Mouse (Mus musculus) telencephalon, adult 2 months (tissue): ENCODE data around the gene Hltf.

Source experiments
- DNase-seq: peaks from one replicate; pipeline ENCODE4 v3.0.0-alpha.2; 2011; ENCODE audit warnings: low read depth, low spot score

Hltf gene

DNA sequence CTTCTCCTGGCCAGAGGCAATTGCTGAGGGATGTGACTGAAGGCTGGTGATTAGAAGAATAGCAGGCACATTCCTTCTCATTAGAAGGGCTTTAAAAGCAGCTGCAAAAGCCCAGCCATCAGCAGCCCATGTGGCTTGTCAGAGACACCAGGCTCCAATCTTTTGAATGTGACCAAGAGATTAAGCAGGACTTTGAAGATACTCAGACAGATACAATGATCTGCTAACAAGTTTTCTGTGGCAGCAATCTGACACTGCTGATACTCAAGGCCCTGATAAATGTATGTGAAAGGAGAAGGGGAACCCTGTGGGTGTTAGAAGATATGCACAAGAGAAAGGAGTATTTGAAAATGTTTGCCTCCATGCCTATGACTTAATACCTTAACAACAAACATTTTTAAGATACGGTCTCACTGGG lies 88.1 kb downstream of the Hltf start:
- no peak for DNase-seq

DNA sequence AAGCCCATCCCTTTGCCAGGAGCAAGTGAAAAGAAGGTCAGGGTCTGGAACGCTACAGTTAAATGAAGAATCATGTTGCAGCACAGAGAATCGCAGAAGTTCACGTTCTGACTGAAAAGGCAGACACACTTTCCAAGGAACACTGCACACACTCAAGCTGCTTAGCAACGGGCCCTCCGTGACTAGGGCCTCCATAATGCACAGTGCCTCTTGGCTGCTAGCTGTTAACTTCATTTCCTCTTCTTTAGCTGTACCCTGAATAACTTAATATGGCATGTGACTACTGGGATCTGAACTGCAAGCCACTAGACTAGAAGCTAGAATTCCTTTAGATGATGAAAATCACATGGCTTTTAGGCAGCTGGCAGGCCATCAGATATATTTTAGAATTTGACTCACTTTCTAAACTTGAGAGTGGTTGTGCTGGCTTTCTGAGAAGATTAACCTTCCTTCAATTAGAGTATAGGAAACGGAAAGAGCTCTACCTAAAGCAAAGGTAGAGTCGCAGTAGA lies 89.3 kb downstream of the Hltf start:
- no peak for DNase-seq

DNA sequence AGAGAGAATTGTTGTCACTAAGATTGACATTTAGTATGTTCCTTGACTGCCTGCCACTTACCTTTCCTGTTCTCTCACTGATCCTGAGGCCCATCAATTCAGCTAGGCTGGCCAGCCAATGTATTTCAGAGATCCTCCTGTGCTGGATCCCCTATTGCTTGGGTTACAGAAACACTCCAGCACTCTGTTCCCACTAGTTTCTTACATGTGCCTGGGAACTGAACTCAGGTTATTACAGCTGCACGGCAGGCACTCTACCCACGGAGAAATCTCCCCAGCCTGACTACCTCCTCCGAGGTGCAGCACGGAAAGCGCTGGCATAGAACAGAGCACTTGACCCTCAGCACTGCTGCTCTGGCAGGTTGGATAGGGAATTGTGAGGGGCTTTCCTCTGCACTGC lies 90.0 kb downstream of the Hltf start:
- DNase-seq = no peak

DNA sequence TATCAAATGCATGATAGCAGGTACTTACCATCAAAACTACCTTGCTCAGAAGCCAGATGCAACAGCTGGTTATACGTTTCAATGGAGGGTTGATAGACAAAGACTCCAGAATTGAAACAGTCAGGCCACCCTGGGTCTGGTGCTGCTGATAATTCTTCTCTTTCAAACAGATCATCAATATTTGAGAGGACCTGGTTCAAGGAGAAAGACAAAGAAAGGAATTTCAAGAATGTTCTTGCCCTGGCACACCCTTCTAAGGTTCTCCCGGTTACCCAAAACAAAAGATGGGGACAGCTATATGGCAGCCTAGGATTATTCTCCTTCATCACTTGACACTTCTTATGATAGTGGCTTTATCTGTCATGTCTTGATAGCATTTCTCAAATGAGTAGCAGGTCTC lies 92.9 kb downstream of the Hltf start:
- DNase-seq = no peak

DNA sequence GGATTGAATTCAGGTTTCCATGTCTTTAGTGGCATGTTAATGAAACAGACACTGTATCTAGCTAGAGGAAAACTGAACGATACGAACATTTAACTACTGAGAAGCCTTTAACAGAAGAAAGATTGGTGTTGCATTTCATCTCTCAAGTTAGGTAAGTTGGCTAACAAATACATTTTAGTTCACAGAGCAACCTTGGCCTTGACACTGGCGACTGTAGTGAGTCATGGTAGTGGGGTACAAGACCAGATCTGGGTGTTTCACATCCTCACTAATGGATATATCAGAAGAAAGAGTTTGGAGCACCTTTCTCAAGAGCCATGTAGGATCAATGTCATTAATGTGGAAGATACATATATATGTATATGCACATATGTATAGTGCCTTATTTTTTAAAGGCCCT lies 94.0 kb downstream of the Hltf start:
- no peak for DNase-seq

DNA sequence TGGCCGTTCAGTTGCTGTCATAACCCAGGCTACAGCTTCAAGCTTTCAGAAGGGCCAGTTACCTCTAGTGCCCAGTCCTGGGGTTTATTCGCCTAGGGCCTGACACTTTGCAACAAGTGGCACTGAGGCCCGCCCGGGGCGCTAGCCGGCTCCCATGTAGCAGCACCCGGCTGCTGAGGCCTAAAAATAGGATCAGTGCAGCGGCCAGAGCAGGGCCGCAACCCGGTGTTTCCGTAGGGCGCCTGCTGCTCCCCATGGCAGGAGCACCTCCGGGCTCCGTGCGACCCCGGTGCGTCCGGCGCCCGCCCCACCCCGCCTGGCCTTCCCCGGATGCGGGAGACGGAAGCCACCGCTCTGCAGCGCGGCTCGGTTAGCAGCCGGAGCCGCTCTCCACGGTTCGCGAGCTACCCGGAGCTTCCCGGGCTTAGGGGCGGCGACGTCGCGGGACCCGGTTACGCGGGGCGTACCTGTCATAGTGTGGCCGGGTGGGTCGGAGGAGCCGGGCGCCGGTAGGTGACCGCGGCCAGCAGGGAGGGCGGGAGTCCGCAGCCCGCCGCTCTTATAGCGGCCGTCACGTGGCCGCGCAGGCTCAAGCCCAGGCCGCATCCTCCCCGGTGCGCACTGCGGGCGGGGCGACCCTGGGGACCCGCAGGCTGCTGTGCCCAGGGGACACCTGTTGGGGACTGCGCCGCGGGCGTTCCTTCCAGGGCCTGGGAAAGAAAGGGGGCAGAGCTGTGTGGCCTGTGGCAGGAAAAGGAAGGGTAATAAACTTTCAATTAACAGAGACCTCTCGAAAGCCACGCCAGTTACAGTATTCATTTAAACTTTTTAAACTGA lies 97.1 kb downstream of the Hltf start, which contains the start of gene Gyg:
Gene Gyg, minus strand, starts transcription at position 787 of the 837 bp plus-strand sequence.
- peak; percentile 16 for DNase-seq

DNA sequence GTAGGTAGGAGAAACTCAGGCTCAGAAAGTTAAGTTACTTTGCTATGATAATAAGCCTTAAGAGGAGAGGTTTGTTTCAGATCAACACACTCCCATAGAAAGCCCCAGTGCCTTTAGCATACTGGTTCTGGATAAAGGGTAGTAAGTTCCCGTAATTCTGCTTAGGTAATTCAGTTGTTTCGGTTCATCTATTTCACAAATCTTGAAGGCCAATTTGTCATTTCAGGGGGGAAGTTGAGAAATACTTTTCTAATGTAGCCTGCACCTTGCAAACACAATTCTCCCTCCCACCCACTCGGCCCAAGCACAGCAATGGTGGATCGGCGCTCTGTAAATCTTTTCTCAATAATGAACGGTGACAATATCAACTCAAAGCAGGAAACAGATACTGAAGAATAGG lies 97.9 kb downstream of the Hltf start:
- DNase-seq = no peak

DNA sequence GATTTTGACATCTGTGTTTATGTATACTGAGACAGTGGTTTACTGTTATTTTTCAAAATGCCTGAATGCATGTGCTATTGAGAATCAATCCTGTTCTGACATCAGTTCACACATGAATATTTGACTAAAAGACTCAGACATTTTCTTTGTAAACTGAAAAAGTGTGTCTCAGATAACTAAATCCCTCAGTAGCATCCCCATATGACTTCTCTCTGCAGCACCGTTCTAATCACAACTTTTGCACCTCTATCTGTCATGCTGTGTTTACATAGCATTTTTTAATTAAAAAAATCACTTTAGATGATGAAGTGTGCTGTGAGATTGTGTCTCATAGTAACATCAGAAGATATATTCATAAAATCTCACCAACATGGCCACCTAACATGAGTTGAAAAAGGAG lies 109.9 kb downstream of the Hltf start:
- no peak for DNase-seq
